Mouse (Mus musculus): ENCODE results near the gene Crocc2.

Gene Crocc2

GRCm38 (mm10) chr1:93275561-93275960 lies 107.0 kb downstream of the Crocc2 start:
- DNase-seq, result no peak

GRCm38 (mm10) chr1:93277041-93277440 lies 108.5 kb downstream of the Crocc2 start:
- peak; percentile 48 to 66 for DNase-seq
